Mouse (Mus musculus): Measurements from ENCODE around the gene Itsn2. TPM values are rescaled to one million over a fixed set of nuclear protein-coding genes. Genes with fewer than 3 reads are reported as not detected.
A peak's percentile ranks its signal among the peaks of the same experiment; 100 is the strongest.

The Itsn2 gene
- polyA plus RNA-seq, 1 experiment from 2014 or later, result 26.1 TPM

DNA sequence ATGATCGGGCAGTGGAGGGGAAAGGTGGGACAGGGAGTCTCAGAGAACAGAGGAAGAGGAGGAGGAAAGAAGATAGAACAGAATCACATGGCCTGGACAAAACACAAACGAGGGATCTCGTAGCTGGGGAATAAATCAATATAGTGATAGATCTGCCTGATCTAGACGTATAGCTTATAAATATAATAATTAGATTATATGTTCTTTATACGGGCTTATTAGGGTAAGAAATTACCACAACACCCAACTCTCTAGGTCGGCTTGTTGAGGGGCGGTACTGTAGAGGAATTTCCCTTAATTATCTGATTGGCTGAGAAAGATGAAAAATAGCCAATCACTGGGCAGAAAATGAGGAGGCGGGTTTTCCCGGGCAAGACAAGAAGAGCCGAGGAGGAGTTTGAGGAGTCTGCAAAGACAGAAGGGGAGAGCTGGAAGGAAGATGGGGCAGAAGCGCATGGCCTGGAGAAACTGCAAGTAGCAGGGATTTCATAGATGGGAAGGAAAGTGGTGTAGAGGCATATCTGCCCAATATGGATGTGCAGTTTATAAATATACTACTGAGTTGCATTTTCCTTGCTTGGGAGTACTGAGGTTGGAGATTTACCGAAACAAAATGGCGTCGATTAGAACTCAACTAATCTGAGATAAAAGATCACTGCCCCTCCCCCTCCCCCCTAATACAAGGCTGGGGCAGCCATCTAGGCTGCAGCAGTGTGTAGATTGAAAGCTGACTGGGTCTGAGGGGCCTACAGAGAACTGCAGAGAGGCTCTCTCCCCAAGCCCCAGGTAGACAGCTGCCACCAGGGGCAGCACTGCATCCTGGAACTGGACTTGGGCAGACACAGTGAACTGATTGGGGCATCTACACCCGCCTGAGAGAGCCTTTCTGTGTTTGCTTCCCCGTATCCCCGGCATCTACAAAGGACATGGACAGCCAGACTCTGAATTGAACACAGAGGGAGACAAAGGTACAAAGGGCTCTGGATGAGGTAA is 127.6 kb downstream of the Itsn2 start:
- no peak; the same call in 1 of the 2 replicates for ATAC-seq
- no peak overlapping the region for H3K4me2 ChIP-seq (replicated peaks; ENCODE audit: low read depth)
- H3K27me3 ChIP-seq (replicated peaks; ENCODE audit: control insufficient read depth, insufficient read depth, low read length), result no peaks in the 10 kb centered on the region
- TF ChIP-seq CTCF (IDR thresholded peaks at IDR 0.05; ENCODE audit: low read depth), result peak; percentile 48
- no peaks in the 10 kb centered on the region for H3K4me1 ChIP-seq (replicated peaks; ENCODE audit: control insufficient read depth, insufficient read depth, low read length)
- no peak overlapping the region for H3K27ac ChIP-seq (ENCODE audit: low read depth, low read length)
- H3K36me3 ChIP-seq (ENCODE audit: control insufficient read depth, insufficient read depth), result peaks cover 6% of the 10 kb centered on the region; the same call in 1 of the 2 replicates
- no peaks in the 10 kb centered on the region for H3K9me3 ChIP-seq (ENCODE audit: control insufficient read depth)
- WGBS, result 64% methylated on average over 17 of the region's 17 CpGs
- no peak overlapping the region for H3K4me3 ChIP-seq (ENCODE audit: low read depth, low read length)
- no peak overlapping the region for H3K9ac ChIP-seq (ENCODE audit: low read depth, low read length)

DNA sequence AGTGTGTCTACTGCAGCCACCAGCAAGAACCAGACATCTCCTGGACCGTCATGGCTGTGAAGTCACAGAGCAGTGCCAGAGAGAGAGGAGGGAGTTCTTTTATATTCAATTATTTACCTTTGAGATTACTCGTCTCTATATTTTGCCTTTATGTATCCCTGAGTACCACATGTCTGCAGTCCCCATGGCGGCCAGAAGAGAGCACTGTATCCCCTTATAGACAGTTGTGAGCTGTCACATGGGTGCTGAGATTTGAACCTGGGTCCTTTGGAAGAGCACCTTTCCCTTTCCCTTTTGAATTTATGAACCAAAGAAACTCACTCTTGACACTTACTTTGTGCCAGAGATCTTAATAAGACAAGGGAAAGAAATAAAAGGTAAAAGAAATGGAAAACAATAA is 136.7 kb downstream of the Itsn2 start:
- WGBS, result 91% methylated on average over 3 of the region's 3 CpGs

DNA sequence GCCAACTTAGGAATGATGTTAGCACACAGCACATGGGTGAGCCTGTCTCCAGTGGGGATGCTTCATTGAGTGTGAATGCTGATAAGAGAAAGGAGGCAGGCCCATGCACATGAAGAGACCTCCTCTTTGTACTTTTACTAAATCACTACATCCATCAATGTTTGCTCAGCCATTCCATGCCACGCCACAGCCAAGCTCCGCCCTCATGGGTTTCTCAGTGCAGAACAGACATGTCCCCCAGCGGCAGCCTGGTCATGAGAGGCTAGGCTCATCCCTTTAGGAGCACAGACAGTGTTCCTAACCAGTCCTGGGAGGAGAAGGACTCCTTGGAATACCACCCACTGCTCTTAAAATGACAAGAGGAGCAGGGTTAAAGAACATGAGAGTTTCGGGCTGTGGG is 139.2 kb downstream of the Itsn2 start:
- 55% methylated on average over 4 of the region's 4 CpGs for WGBS
- H3K4me2 ChIP-seq (replicated peaks; ENCODE audit: low read depth), result no peak overlapping the region
- TF ChIP-seq CTCF (IDR thresholded peaks at IDR 0.05; ENCODE audit: low read depth), result no peak
- H3K9ac ChIP-seq (ENCODE audit: low read depth, low read length), result no peak overlapping the region
- no peaks in the 10 kb centered on the region for H3K27me3 ChIP-seq (replicated peaks; ENCODE audit: control insufficient read depth, insufficient read depth, low read length)
- ATAC-seq, result no peak
- no peaks in the 10 kb centered on the region for H3K4me1 ChIP-seq (replicated peaks; ENCODE audit: control insufficient read depth, insufficient read depth, low read length)
- H3K4me3 ChIP-seq (ENCODE audit: low read depth, low read length), result no peak overlapping the region
- no peak overlapping the region for H3K27ac ChIP-seq (ENCODE audit: low read depth, low read length)
- no peaks in the 10 kb centered on the region for H3K9me3 ChIP-seq (ENCODE audit: control insufficient read depth)
- no peaks in the 10 kb centered on the region for H3K36me3 ChIP-seq (ENCODE audit: control insufficient read depth, insufficient read depth)

More for the DNA sequence above, 136.7 kb downstream of the Itsn2 start:
- Histone ChIP-seq H3K27ac (ENCODE audit: low read depth, low read length) (no peak overlapping the region), H3K4me3 (ENCODE audit: low read depth, low read length) (no peak overlapping the region), H3K36me3 (ENCODE audit: control insufficient read depth, insufficient read depth) (no peaks in the 10 kb centered on the region), H3K9ac (ENCODE audit: low read depth, low read length) (no peak overlapping the region), H3K27me3 (replicated peaks; ENCODE audit: control insufficient read depth, insufficient read depth, low read length) (no peaks in the 10 kb centered on the region), H3K4me2 (replicated peaks; ENCODE audit: low read depth) (no peak overlapping the region), H3K9me3 (ENCODE audit: control insufficient read depth) (no peaks in the 10 kb centered on the region), H3K4me1 (replicated peaks; ENCODE audit: control insufficient read depth, insufficient read depth, low read length) (no peaks in the 10 kb centered on the region)
- peak; percentile 26; the same call in 1 of the 2 replicates for TF ChIP-seq CTCF (IDR thresholded peaks at IDR 0.05; ENCODE audit: low read depth)
- ATAC-seq, result no peak

DNA sequence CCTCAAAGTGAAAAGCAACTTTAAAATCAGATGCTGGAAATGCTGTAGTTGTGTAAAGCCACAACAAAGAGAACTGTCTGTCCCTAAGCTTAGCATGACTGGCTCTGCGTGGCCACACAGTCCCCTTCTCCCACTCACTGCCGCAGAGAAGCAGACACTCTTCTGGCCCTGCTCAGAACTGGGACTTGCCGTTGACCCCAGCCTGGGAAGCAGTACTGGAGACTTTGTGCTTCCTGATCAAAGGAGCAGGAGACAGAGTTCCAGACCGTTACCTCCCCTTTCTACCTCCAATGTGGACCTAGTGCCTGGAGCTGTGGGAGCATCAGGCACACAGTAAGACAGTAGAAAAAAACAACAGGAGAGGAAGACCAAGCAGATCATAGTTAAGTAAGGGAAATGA is 139.9 kb downstream of the Itsn2 start:
- no peak for ATAC-seq
- 60% methylated on average over 4 of the region's 4 CpGs for WGBS
- H3K4me3 ChIP-seq (ENCODE audit: low read depth, low read length), result no peak overlapping the region
- no peak overlapping the region for H3K9ac ChIP-seq (ENCODE audit: low read depth, low read length)
- no peaks in the 10 kb centered on the region for H3K36me3 ChIP-seq (ENCODE audit: control insufficient read depth, insufficient read depth)
- no peak overlapping the region for H3K27ac ChIP-seq (ENCODE audit: low read depth, low read length)
- H3K4me2 ChIP-seq (replicated peaks; ENCODE audit: low read depth), result no peak overlapping the region
- TF ChIP-seq CTCF (IDR thresholded peaks at IDR 0.05; ENCODE audit: low read depth), result no peak
- no peaks in the 10 kb centered on the region for H3K27me3 ChIP-seq (replicated peaks; ENCODE audit: control insufficient read depth, insufficient read depth, low read length)
- H3K9me3 ChIP-seq (ENCODE audit: control insufficient read depth), result no peaks in the 10 kb centered on the region
- no peaks in the 10 kb centered on the region for H3K4me1 ChIP-seq (replicated peaks; ENCODE audit: control insufficient read depth, insufficient read depth, low read length)

DNA sequence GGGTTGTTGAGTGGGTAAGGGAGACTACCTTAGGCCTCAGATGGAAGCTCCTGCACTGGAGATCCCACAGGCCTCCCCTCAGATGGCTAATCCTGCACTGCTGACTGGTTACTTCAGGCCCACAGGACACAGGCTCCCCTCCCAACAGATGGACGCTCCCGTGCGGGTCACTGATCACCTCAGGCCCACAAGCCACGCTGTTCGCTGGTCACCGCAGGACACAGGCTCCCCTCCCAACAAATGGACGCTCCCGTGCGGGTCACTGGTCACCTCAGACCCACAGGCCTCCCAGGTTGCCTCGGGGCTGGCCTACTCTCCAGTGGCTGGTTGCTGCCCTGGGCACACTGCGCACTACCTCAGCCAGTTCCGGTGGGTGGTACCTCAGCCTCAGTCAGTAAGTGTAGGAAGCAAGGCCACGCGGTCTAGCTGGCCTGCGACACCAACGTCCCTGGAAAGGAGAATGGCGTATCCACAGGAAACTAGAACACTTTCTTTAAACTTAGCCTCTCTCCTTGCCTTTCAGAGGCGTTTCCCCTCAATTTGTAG is 145.7 kb downstream of the Itsn2 start, which contains the start of gene Fam228a:
TSS of gene Fam228a (minus strand) at position 400 of the 546 bp plus-strand sequence.
- no peak for TF ChIP-seq CTCF (IDR thresholded peaks at IDR 0.05; ENCODE audit: low read depth)
- WGBS, result 93% methylated on average over 18 of the region's 18 CpGs
- no peaks in the 10 kb centered on the region for H3K36me3 ChIP-seq (ENCODE audit: control insufficient read depth, insufficient read depth)
- H3K4me3 ChIP-seq (ENCODE audit: low read depth, low read length), result no peak within 1 kb of the TSS
- no peaks in the 10 kb centered on the region for H3K4me1 ChIP-seq (replicated peaks; ENCODE audit: control insufficient read depth, insufficient read depth, low read length)
- H3K4me2 ChIP-seq (replicated peaks; ENCODE audit: low read depth), result no peak within 1 kb of the TSS
- H3K9ac ChIP-seq (ENCODE audit: low read depth, low read length), result no peak within 1 kb of the TSS
- H3K27me3 ChIP-seq (replicated peaks; ENCODE audit: control insufficient read depth, insufficient read depth, low read length), result no peaks in the 10 kb centered on the region
- no peak for ATAC-seq
- no peak within 1 kb of the TSS for H3K27ac ChIP-seq (ENCODE audit: low read depth, low read length)
- H3K9me3 ChIP-seq (ENCODE audit: control insufficient read depth), result no peaks in the 10 kb centered on the region

DNA sequence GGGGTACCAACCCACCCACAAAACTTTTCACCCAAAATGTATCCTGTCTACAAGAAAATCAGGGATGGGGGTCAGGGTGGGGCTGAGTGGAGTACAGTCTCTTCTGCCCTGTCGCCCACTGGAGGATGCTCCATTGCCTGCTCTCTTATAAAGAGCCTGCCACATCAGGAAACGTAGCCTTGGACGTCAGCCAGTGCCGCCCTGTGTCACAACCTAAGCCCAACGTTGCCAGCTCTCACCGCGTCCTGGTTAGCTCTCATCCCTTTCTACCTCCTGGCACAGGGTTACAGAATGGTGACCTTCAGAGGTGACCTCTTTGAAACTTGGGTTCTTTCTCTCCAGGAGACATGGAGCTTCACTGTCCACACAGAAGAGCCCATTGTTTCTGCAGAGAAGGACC is 148.4 kb downstream of the Itsn2 start:
- H3K4me1 ChIP-seq (replicated peaks; ENCODE audit: control insufficient read depth, insufficient read depth, low read length), result no peaks in the 10 kb centered on the region
- no peak for TF ChIP-seq CTCF (IDR thresholded peaks at IDR 0.05; ENCODE audit: low read depth)
- H3K4me2 ChIP-seq (replicated peaks; ENCODE audit: low read depth), result no peak overlapping the region
- WGBS, result 73% methylated on average over 7 of the region's 7 CpGs
- H3K9me3 ChIP-seq (ENCODE audit: control insufficient read depth), result no peaks in the 10 kb centered on the region
- H3K27ac ChIP-seq (ENCODE audit: low read depth, low read length), result no peak overlapping the region
- H3K27me3 ChIP-seq (replicated peaks; ENCODE audit: control insufficient read depth, insufficient read depth, low read length), result no peaks in the 10 kb centered on the region
- no peak for ATAC-seq
- H3K4me3 ChIP-seq (ENCODE audit: low read depth, low read length), result no peak overlapping the region
- no peaks in the 10 kb centered on the region for H3K36me3 ChIP-seq (ENCODE audit: control insufficient read depth, insufficient read depth)
- H3K9ac ChIP-seq (ENCODE audit: low read depth, low read length), result no peak overlapping the region

Measured in intestine, postnatal 0 days (tissue).